Mouse (Mus musculus) brain, embryonic 14.5 days (tissue): ENCODE measurements around the gene Cym.

ENCODE experiments used
- CTCF ChIP-seq: fragments of 200-500 bp; IDR thresholded peaks from 2 replicates; pipeline ENCODE4 v1.5.1; 2012; ENCODE audit warnings: inconsistent platforms, mild to moderate bottlenecking, moderate library complexity, borderline replicate concordance; ENCODE audit not compliant: insufficient read depth, insufficient read length; ENCODE audit errors: extremely low read depth
- POLR2A ChIP-seq: fragments of 200-500 bp; IDR thresholded peaks from 2 replicates; pipeline ENCODE4 v1.6.1; 2012; ENCODE audit warnings: mild to moderate bottlenecking, inconsistent platforms, borderline replicate concordance; ENCODE audit not compliant: poor library complexity, insufficient read depth, insufficient read length, severe bottlenecking; ENCODE audit errors: extremely low read depth

DNA sequence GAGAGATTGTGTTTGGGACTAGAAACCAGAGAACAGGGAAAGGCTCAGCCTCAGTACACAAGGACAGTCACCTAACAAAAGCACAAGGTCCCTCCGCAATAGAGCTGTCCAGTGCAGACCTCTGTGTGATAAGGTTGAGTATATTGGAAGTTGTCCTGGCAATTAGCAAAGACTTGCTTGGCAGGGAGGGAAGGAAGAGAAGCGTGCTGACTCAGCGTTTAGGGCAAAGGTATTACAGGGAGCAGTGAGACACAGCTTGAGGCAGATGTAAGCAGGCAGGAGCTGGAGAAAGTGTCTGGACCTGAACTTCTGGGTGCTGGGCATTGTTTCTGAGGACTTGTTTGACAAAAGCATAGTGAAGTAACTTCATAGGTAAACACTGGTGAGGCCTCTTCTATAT lies 34.5 kb upstream of the Cym start:
- TF ChIP-seq CTCF (no peak), POLR2A (no peak)
